21 mouse cellular contexts compared by ENCODE assay signal in genomic region chr1:189290885-189291284, GRCm38 (mm10).
A peak's percentile ranks its signal among the peaks of the same experiment; 100 is the strongest.
DNase-seq lines count a peak whose midpoint lies in the region; ATAC-seq and TF ChIP-seq lines count a peak whose summit lies in the region.
"Had no signal": no experiment of that assay in that cellular context is flagged by ENCODE, and none has a peak within 500 bp of the region (broad histone marks: within the 10 kb centered on the region; RNA-seq: fewer than 3 reads in every experiment).

No protein-coding gene starts in this region.

- no peaks in the 10 kb centered on the region for H3K36me3 ChIP-seq in thymus, adult 2 months (ENCODE audit: control insufficient read depth, insufficient read depth, low read length)
- no peaks in the 10 kb centered on the region for H3K36me3 ChIP-seq in forebrain, embryonic 15.5 days
- H3K36me3 ChIP-seq: G1E; heart, embryonic 13.5 days; hindbrain, embryonic 15.5 days; kidney, embryonic 15.5 days; liver, embryonic 15.5 days; stomach, embryonic 15.5 days had no signal

- no peak for TF ChIP-seq POLR2A in thymus, adult 2 months (IDR thresholded peaks at IDR 0.05; ENCODE audit: control insufficient read depth, extremely low read depth, insufficient read depth, low read length, poor library complexity)

- intact Hi-C loops in left cerebral cortex, postnatal 25 days (cut with DNase I): loop anchor here (5.0 kb wide), 1 partner anchor 254 kb away; no protein-coding TSS in a partner anchor
- intact Hi-C loops in gastrocnemius, adult 2 months (cut with DNase I): no loop called here

- no peaks in the 10 kb centered on the region for H3K9me3 ChIP-seq in forebrain, embryonic 15.5 days
- H3K9me3 ChIP-seq: heart, embryonic 13.5 days; hindbrain, embryonic 15.5 days; kidney, embryonic 15.5 days; liver, embryonic 15.5 days; stomach, embryonic 15.5 days had no signal

- no peak overlapping the region for H3K4me3 ChIP-seq in gastrocnemius, adult 2 months
- H3K4me3 ChIP-seq in thymus, adult 2 months (ENCODE audit: control insufficient read depth, insufficient read depth, low read length): no peak overlapping the region
- no peak overlapping the region for H3K4me3 ChIP-seq in forebrain, embryonic 15.5 days
- H3K4me3 ChIP-seq: heart, embryonic 13.5 days; hindbrain, embryonic 15.5 days; kidney, embryonic 15.5 days; liver, embryonic 15.5 days; megakaryocyte, embryonic 14.5 days; stomach, embryonic 15.5 days had no signal

- no peaks in the 10 kb centered on the region for H3K27me3 ChIP-seq in thymus, adult 2 months (ENCODE audit: control insufficient read depth, insufficient read depth, low read length)
- H3K27me3 ChIP-seq in forebrain, embryonic 15.5 days: no peaks in the 10 kb centered on the region
- H3K27me3 ChIP-seq: hindbrain, embryonic 15.5 days; kidney, embryonic 15.5 days; liver, embryonic 15.5 days; megakaryocyte, embryonic 14.5 days; stomach, embryonic 15.5 days had no signal

- TF ChIP-seq CTCF in gastrocnemius, adult 2 months (IDR thresholded peaks at IDR 0.05): no peak
- TF ChIP-seq CTCF in thymus, adult 2 months (IDR thresholded peaks at IDR 0.05; ENCODE audit: borderline replicate concordance, control insufficient read depth, extremely low read depth, insufficient read depth, low read length, poor library complexity): no peak

- no peak overlapping the region for H3K9ac ChIP-seq in forebrain, embryonic 15.5 days (replicated peaks)
- H3K9ac ChIP-seq: heart, embryonic 13.5 days; hindbrain, embryonic 15.5 days; kidney, embryonic 15.5 days; liver, embryonic 15.5 days; stomach, embryonic 15.5 days had no signal

- ATAC-seq in frontal cortex, adult (ENCODE audit: low TSS enrichment): peak; percentile 82
- no peak for ATAC-seq in forebrain, embryonic 15.5 days (replicated peaks)
- ATAC-seq: CD4-positive, CD25-positive, alpha-beta regulatory T cell, adult 4 months; intestine, embryonic 16.5 days had no signal

- no peak overlapping the region for H3K4me2 ChIP-seq in forebrain, embryonic 15.5 days (replicated peaks)
- H3K4me2 ChIP-seq: heart, embryonic 13.5 days; hindbrain, embryonic 15.5 days; kidney, embryonic 15.5 days; liver, embryonic 15.5 days; stomach, embryonic 15.5 days had no signal

- no peaks in the 10 kb centered on the region for H3K4me1 ChIP-seq in thymus, adult 2 months (replicated peaks; ENCODE audit: control insufficient read depth, insufficient read depth, low read length)
- H3K4me1 ChIP-seq in forebrain, embryonic 15.5 days: no peaks in the 10 kb centered on the region
- H3K4me1 ChIP-seq: hindbrain, embryonic 15.5 days; kidney, embryonic 15.5 days; liver, embryonic 15.5 days; megakaryocyte, embryonic 14.5 days; stomach, embryonic 15.5 days had no signal

- no peak overlapping the region for H3K27ac ChIP-seq in gastrocnemius, adult 2 months
- H3K27ac ChIP-seq in thymus, adult 2 months (ENCODE audit: control insufficient read depth, insufficient read depth, low read length): no peak overlapping the region
- H3K27ac ChIP-seq in forebrain, embryonic 15.5 days (replicated peaks): no peak overlapping the region
- H3K27ac ChIP-seq: heart, embryonic 13.5 days; hindbrain, embryonic 15.5 days; kidney, embryonic 15.5 days; liver, embryonic 15.5 days; stomach, embryonic 15.5 days had no signal

- no peak for DNase-seq in frontal cortex, postnatal 25 days (ENCODE audit: low spot score in 2 of 2)
- peak; percentile 65 for DNase-seq in layer of hippocampus, adult 9-11 months
- peak; percentile 54 to 81 for DNase-seq in left cerebral cortex, postnatal 25 days (ENCODE audit: low spot score in 2 of 2)
- no peak for DNase-seq in cerebellum, postnatal 10 days
- no peak for DNase-seq in gastrocnemius, adult 2 months
- DNase-seq in thymus, adult 2 months: no peak
- DNase-seq: adrenal gland, postnatal 10 days; cerebellum, adult 8-10 months; heart, postnatal 36 days; lung, postnatal 10 days had no signal

- WGBS in thymus, adult 2 months: 74% methylated on average over 3 of the region's 3 CpGs
- 75% methylated on average over 3 of the region's 3 CpGs for WGBS in forebrain, embryonic 15.5 days

Comparison
In these comparisons a context has a peak if more than half of its experiments do, and no peak if none do; other contexts are left out.
1. DNase-seq: peak in layer of hippocampus, adult 9-11 months (single experiment) and left cerebral cortex, postnatal 25 days (2 of 2); none in frontal cortex, postnatal 25 days (0 of 2), cerebellum, postnatal 10 days (0 of 2), gastrocnemius, adult 2 months (single experiment) and thymus, adult 2 months (single experiment).